Mouse (Mus musculus) kidney, postnatal 25 days (tissue): ENCODE data around the gene Dnase1l2.

Experiments
- DNase-seq, 2 experiments: peaks; one replicate each; pipeline ENCODE4 v3.0.0; 2021; ENCODE audit warnings: mixed read lengths in 2 of 2

Gene Dnase1l2

GRCm38 (mm10) chr17:24442632-24443155 lies at the start of gene Dnase1l2:
Dnase1l2 (minus strand) TSS chr17:24443105.
- no peak for DNase-seq

GRCm38 (mm10) chr17:24490399-24490798 lies 47.5 kb upstream of the Dnase1l2 start:
- DNase-seq: no peak

GRCm38 (mm10) chr17:24489265-24490030 lies 46.5 kb upstream of the Dnase1l2 start:
- no peak for DNase-seq

GRCm38 (mm10) chr17:24488662-24489264 lies 45.9 kb upstream of the Dnase1l2 start:
- DNase-seq: peak; percentile 14 to 49

DNA sequence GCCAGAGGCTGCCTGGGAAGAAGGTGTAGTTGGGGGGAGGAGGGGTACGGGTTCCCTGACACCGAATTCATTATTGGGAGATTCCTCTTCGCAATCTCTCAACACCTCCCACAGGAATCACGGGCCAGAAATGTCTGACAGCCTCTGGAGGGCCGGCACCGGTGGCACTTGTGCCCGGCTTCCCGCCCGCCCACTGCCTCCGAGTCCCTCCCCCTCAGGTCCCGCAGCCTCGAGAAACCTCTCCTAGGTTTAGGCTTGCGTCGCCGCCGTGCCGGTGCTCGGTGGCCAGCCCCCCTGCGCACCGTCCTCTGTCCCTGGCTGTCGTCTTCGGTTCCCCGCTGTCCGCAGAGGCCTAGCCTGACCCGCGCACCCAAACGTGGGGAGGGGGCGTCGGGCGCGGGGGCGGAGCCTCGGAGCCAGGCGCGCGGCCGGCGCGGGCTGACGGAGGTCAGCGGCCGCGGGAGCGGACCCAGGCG lies 45.3 kb upstream of the Dnase1l2 start, which contains the start of gene Caskin1:
TSS of gene Caskin1 (plus strand) at position 416 of the 476 bp plus-strand sequence.
- DNase-seq: no peak

GRCm38 (mm10) chr17:24485090-24485860 lies 42.4 kb upstream of the Dnase1l2 start:
- DNase-seq: peak; percentile 54 to 59

DNA sequence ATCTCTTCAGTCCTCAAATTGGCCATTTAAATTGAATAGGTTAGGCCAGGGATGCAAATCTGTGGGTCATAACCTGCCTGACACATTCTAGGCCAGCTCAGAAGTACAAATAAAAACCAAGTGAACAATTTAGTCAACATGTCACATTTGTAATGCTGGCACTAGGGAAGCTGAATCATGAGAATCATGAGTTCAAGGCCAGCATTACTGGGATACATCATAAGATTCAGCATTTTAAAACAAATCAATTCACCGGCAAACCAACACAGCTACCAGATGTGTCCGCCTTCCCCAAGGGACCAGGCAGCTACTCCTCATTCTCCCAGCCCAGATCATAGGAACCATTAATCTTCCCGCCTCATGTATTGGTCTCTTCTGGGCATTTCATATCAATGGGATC lies 40.6 kb upstream of the Dnase1l2 start:
- no peak for DNase-seq

GRCm38 (mm10) chr17:24481027-24481815 lies 38.3 kb upstream of the Dnase1l2 start:
- DNase-seq: no peak

GRCm38 (mm10) chr17:24480201-24480826 lies 37.4 kb upstream of the Dnase1l2 start:
- peak in 1 of 2 experiments; percentile 23 for DNase-seq

- no peak for DNase-seq
Observed at GRCm38 (mm10) chr17:24479431-24479830, 36.5 kb upstream of the Dnase1l2 start.

DNA sequence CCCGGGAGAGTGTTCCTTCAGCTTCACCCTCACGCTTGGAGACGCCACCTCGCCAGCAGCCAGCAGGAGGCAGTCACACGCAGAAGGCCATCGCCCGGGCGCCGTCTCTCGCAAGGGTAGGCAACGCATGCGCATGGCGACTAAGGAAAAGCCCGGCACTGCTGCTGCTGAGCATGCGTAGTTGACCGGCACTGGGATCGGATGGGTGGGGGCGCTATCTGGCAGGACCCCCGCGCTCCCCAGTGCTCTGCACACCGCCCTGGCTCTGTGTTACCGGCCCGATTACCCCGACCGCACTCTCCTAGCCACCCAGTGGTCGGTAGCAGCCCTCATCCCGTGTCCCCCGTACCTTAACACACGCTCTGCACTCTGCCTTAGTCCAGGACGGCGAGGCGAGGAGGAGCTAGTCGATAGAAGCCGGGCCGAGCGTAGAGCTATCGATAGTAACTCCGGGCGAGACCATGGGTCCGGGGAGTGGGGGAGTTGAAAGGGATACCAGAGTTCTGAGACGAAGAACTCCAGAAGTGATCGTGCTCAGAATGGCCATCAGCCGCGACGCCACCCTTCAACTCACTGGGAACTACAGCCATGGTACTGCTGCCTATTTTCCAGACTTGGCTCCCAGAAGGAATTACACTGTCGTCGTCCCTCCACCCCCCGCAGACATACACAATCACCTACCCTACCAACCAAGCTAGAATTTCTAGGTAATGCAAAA lies 35.9 kb upstream of the Dnase1l2 start, which contains the start of gene Mlst8:
TSS of gene Mlst8 (minus strand) at position 416 of the 718 bp plus-strand sequence.
- peak; percentile 97 to 98 for DNase-seq

- peak; percentile 26 to 55 for DNase-seq
Observed at GRCm38 (mm10) chr17:24477985-24478600, 35.2 kb upstream of the Dnase1l2 start.

DNA sequence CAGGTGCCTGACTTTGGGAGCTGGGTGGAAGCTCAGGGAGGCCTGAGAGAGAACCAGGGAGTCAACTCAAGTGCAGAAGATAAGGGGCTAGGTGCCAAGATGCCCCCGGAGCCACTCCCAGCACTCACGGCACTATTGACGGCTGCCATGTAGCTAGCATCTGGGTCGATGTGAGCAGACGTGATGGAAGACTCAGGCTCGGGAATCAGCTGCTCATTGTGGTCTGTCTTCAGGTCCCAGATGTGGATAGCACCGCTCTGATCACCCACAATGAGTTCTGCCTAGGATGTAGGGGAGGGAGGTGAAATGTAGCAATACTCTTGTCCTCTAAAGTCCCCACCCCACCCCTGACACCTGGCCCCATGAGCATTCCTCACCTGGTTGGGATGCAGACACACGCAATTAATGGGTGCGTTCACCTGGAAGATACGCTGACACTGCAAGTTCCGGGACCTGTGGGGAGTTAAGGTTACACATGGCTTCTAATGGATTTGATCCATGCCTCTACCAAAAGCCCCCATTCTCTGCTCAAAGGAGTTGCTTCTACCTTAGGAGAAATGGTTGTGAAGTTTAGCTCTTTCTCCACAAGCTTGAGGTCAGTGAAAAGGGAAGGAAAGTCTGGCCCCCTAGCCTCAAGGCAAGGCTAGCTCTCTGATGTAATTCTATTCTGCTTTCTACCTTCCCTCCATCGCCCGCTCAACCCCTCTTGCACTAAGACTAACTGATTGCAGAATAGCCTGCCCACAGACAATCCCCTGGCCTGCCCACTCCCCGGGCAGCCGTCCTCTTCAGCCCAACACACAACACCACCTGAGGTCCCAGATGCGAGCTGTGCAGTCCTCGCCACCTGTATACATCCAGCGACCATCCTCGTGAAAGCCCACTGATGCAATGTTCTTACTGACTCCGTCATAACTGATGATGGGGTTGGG lies 34.4 kb upstream of the Dnase1l2 start:
- peak in 1 of 2 experiments; percentile 37 for DNase-seq

DNA sequence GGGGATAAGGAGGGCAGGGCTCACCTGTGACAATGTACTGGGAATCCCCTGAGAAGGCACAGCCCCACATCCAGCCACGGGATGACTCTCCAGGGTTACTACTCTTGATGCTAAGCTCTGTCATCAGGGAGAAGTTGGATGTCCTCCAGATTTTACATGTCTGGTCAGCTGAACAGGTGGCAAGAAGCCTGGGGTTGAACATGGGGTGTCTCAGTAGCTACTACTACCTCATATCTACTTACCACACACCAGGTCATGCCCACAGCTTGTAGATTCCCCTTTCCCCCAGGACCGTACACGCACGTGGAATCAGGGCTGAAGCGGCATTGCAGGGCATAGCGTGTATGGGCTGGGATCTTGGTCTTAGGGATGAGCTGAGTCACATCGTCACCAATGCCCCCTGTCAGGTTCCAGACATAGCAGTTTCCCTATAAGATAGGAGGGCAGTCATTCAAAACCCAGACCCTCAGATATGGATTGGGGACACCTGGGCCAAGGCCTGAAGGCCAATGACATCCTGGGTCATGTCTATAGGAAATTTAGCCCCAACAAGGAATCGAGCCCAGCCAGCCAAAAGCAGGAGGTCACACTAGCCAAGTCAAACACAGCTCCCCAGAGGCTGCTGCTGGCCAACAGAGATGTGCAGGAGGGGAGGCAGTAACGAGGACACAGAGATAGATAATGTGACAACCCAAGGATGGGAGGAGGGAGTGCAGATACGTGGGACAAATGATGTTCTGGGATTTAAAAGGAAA lies 33.3 kb upstream of the Dnase1l2 start:
- no peak for DNase-seq

DNA sequence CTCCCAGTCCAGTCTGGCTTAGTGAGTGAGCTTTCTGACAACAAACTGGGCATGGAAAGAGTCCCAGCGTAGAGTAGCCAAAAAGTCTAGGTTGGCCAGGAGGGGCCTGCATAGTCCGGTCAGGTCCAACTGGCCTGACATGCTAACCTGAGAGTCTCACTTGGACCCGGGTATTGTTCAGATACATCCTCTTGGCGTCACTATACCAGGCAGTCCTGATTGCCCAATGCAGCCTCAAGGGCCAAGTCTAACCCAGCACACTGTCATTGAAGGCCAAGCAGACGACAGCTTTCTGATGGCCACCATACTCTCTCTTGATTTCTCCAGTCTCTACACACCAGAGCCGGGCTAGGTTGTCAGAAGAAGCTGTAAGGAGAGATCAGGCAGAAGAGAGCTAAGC lies 32.7 kb upstream of the Dnase1l2 start:
- no peak for DNase-seq

- no peak for DNase-seq
Observed at GRCm38 (mm10) chr17:24474557-24474956, 31.7 kb upstream of the Dnase1l2 start.

- no peak for DNase-seq
Observed at GRCm38 (mm10) chr17:24473612-24474275, 30.8 kb upstream of the Dnase1l2 start, which contains the start of gene Bricd5. Bricd5 (plus strand) TSS chr17:24473884.

DNA sequence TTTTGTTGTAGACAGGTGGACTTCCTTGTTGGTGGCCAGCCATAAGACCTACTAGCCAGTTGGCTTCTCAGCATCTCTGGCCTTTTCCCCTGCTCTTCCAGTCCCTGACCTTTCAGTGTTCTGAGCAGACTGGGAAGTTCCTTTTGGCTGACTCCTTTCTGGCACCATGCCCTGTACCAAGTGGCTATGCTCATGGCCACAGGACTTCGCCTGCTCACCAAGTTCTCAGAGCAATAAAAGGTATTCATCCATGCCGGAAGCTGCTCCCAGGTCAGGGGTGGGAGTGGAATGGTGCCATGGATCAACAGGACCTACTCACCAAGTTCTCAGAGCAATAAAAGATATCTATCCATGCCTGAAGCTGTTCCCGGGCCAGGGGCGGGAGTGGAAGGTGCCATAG lies 29.6 kb upstream of the Dnase1l2 start:
- DNase-seq: peak; percentile 91 to 95
